Mouse (Mus musculus) intestine, embryonic 14.5 days (tissue): ENCODE data around the gene Tnnc2. TPM values are rescaled to one million over a fixed set of nuclear protein-coding genes. Genes with fewer than 3 reads are reported as not detected.
A peak's percentile ranks its signal among the peaks of the same experiment; 100 is the strongest.

Experiments used
- ATAC-seq: fragments of 200-750 bp; cut with Nextera tagmentation; replicated peaks from 2 replicates; pipeline ENCODE4 v1.8.0; 2017; ENCODE audit warnings: low read depth, moderate number of reproducible peaks, moderate TSS enrichment, moderate library complexity; ENCODE audit not compliant: low FRiP score, low TSS enrichment
- DNase-seq: peaks from one replicate; pipeline ENCODE4 v3.0.0-alpha.2; 2018; ENCODE audit warnings: low spot score
- H3K27ac ChIP-seq: fragments of 300-500 bp; sonication (generic); 2 replicates; pipeline ENCODE4 v1.5.1; 2014; ENCODE audit warnings: low read depth, mild to moderate bottlenecking, control low read depth
- H3K27me3 ChIP-seq: fragments of 300-500 bp; sonication (generic); replicated peaks from 2 replicates; pipeline ENCODE4 v1.6.1; 2014; ENCODE audit warnings: low read length, control low read depth; ENCODE audit not compliant: control insufficient read depth, insufficient read depth
- H3K36me3 ChIP-seq: fragments of 300-500 bp; sonication (generic); 2 replicates; pipeline ENCODE4 v1.6.1; 2014; ENCODE audit warnings: low read length, control low read depth; ENCODE audit not compliant: control insufficient read depth, insufficient read depth
- H3K4me1 ChIP-seq: fragments of 300-500 bp; sonication (generic); replicated peaks from 2 replicates; pipeline ENCODE4 v1.6.1; 2014; ENCODE audit warnings: low read length, control low read depth, mixed read lengths; ENCODE audit not compliant: control insufficient read depth, insufficient read depth
- H3K4me2 ChIP-seq: fragments of 300-500 bp; sonication (generic); 2 replicates; pipeline ENCODE4 v1.6.1; 2014; ENCODE audit warnings: low read length
- H3K4me3 ChIP-seq: fragments of 300-500 bp; sonication (generic); 2 replicates; pipeline ENCODE4 v1.5.1; 2014; ENCODE audit warnings: low read depth, low read length, control low read depth, mixed read lengths
- H3K9ac ChIP-seq: fragments of 300-500 bp; sonication (generic); 2 replicates; pipeline ENCODE4 v1.6.1; 2014; ENCODE audit warnings: mild to moderate bottlenecking, low read length
- H3K9me3 ChIP-seq: fragments of 300-500 bp; sonication (generic); 2 replicates; pipeline ENCODE4 v1.6.1; 2016; ENCODE audit warnings: low read length, control low read depth; ENCODE audit not compliant: control insufficient read depth
- WGBS: fragments of 180-500 bp; shearing (Covaris S2); extraction: QIAGEN DNeasy Blood & Tissue Kit; methylation state at CpG from one replicate; pipeline ENCODE4 v1.1.7; 2014; 5-methylcytosine and 5-hydroxymethylcytosine counted together
- polyA plus RNA-seq: library from polyadenylated mRNA; unstranded; fragments of >200 nt; fragmentation: Nextera tagmentation; extraction: Ambion mirVana; gene quantifications from 2 replicates; pipeline ENCODE4 v1.2.1, GENCODE M21; 2014

The Tnnc2 gene
- 0.69 and 1.3 TPM in 2 replicates for polyA plus RNA-seq

DNA sequence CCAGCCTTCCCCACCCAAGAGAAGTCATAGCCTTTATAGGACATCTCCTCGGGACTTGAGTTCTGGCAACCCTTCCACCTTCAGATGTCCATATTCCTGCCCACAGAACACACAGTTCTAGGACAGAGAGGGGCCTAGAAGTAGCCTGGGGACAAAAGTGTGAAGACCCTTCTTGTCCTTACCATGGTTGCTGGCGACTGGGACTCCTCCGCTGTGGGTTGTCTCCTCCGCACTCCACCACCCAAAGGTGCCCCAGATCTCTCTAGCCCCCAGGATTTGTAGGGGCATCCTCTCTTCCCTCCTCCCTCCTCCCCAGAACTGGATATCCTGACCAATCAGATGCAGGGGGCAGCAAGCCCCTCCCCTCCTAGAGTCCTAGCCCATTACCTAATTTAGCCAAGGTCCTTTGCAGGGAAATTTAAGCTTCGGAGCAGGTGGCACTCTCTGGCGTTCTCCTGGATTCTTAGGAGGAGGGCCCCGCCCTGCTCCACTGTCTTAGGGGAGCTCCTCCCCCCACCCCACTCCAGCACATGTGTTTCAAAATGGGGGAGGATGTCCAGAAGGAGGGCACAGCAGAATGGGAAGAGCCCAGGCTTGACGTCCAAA, at the start of gene Tnnc2:
Gene Tnnc2 (minus strand): TSS at position 487 of the 606 bp plus-strand sequence.
- H3K4me1 ChIP-seq = peaks cover 2% of the 10 kb centered on the region
- H3K4me3 ChIP-seq = no peak within 1 kb of the TSS
- no peak for DNase-seq
- no peak for ATAC-seq
- no peaks in the 10 kb centered on the region for H3K9me3 ChIP-seq
- H3K9ac ChIP-seq = no peak within 1 kb of the TSS
- no peak within 1 kb of the TSS for H3K27ac ChIP-seq
- H3K36me3 ChIP-seq = no peaks in the 10 kb centered on the region
- no peaks in the 10 kb centered on the region for H3K27me3 ChIP-seq
- WGBS = 66% methylated on average over 8 of the region's 8 CpGs
- H3K4me2 ChIP-seq = no peak within 1 kb of the TSS

DNA sequence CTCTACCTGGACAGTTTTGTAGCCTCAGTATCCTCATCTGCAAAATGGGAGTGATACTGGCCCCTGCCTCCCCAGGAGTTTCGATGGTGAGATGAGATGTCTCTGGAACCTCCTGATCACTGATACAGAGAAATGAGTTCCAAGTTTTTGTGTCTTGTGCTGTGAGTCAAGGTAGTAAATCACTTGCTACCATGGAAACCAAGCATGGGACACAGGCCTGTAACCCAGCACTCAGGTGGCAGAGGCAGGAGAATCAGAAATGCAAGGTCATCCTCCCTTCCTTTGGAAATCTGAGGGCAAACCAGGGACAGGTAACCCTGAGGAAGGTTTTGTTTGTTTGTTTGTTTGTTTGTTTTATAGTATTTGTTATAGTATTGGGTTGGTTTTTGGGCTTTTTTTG, 49.3 kb upstream of the Tnnc2 start:
- Histone ChIP-seq H3K9ac (no peak overlapping the region), H3K36me3 (peaks cover 38% of the 10 kb centered on the region), H3K4me1 (peaks cover 1% of the 10 kb centered on the region), H3K27ac (no peak overlapping the region), H3K4me2 (no peak overlapping the region), H3K27me3 (no peaks in the 10 kb centered on the region), H3K9me3 (no peaks in the 10 kb centered on the region), H3K4me3 (no peak overlapping the region)
- DNase-seq (no peak), ATAC-seq (no peak)
- WGBS = 97% methylated on average over 1 of the region's 1 CpGs

- ATAC-seq (no peak), DNase-seq (no peak)
- H3K9ac ChIP-seq = no peak within 1 kb of the TSS
- peaks cover 38% of the 10 kb centered on the region for H3K36me3 ChIP-seq
- no peaks in the 10 kb centered on the region for H3K9me3 ChIP-seq
- no peak within 1 kb of the TSS for H3K4me2 ChIP-seq
- H3K27ac ChIP-seq = no peak within 1 kb of the TSS
- 87% methylated on average over 6 of the region's 6 CpGs for WGBS
- no peaks in the 10 kb centered on the region for H3K27me3 ChIP-seq
- peaks cover 6% of the 10 kb centered on the region; the same call in 1 of the 2 replicates for H3K4me1 ChIP-seq
- H3K4me3 ChIP-seq = no peak within 1 kb of the TSS
These were observed 48.7 kb upstream of the Tnnc2 start, which contains the start of gene Spata25 for GRCm38 (mm10) chr2:164828437-164828836. Gene Spata25 (minus strand): TSS chr2:164828537.

- H3K36me3 ChIP-seq = peaks cover 38% of the 10 kb centered on the region
- ATAC-seq (no peak), DNase-seq (no peak)
- 89% methylated on average over 16 of the region's 16 CpGs for WGBS
- no peak overlapping the region for H3K4me2 ChIP-seq
- H3K9me3 ChIP-seq = no peaks in the 10 kb centered on the region
- H3K9ac ChIP-seq = no peak overlapping the region
- H3K4me1 ChIP-seq = peaks cover 9% of the 10 kb centered on the region
- no peaks in the 10 kb centered on the region for H3K27me3 ChIP-seq
- no peak overlapping the region for H3K27ac ChIP-seq
- H3K4me3 ChIP-seq = no peak overlapping the region
These were observed 47.5 kb upstream of the Tnnc2 start for GRCm38 (mm10) chr2:164827146-164827850.

GRCm38 (mm10) chr2:164825521-164825920, 45.8 kb upstream of the Tnnc2 start:
- no peak for ATAC-seq
- 92% methylated on average over 17 of the region's 17 CpGs for WGBS

DNA sequence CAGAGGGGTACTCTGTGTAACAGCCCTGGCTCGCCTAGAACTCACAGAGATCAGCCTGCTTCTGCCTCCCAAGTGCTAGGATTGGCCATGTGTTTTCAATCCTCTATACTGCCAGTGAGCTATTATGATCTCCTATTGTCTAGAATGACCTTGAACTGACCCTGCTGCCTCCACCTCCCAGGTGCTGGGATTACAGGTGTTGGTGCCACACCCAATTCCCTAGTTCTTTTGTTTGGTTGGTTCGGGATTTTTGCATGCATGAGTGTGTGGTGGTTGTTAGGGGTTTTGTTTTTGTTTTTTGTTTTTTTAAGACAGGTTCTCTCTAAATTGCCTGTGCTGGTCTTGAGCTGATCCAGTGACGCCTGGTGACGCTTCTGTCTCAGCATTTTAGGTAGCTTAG, 44.2 kb upstream of the Tnnc2 start:
- H3K4me1 ChIP-seq = peaks cover 10% of the 10 kb centered on the region
- 92% methylated on average over 4 of the region's 4 CpGs for WGBS
- H3K4me3 ChIP-seq = peak overlapping the region; percentile 91; the same call in 1 of the 2 replicates
- DNase-seq (no peak), ATAC-seq (no peak)
- H3K27ac ChIP-seq = no peak overlapping the region
- H3K9ac ChIP-seq = no peak overlapping the region
- H3K4me2 ChIP-seq = 0 out of 2 replicates have a peak overlapping the region, but pooled peaks have one; percentile 63
- no peaks in the 10 kb centered on the region for H3K27me3 ChIP-seq
- H3K9me3 ChIP-seq = no peaks in the 10 kb centered on the region
- peaks cover 54% of the 10 kb centered on the region for H3K36me3 ChIP-seq

More at GRCm38 (mm10) chr2:164825521-164825920, 45.8 kb upstream of the Tnnc2 start:
- H3K9ac ChIP-seq = no peak overlapping the region
- H3K27ac ChIP-seq = no peak overlapping the region
- peaks cover 10% of the 10 kb centered on the region for H3K4me1 ChIP-seq
- H3K27me3 ChIP-seq = no peaks in the 10 kb centered on the region
- no peak overlapping the region for H3K4me2 ChIP-seq
- no peaks in the 10 kb centered on the region for H3K9me3 ChIP-seq
- H3K4me3 ChIP-seq = no peak overlapping the region
- no peak for DNase-seq
- H3K36me3 ChIP-seq = peaks cover 48% of the 10 kb centered on the region

- DNase-seq = no peak
- 1% methylated on average over 10 of the region's 10 CpGs for WGBS
- ATAC-seq = peak; percentile 65
- Histone ChIP-seq H3K36me3 (peaks cover 52% of the 10 kb centered on the region), H3K4me2 (peak overlapping the region; percentile 63), H3K27me3 (no peaks in the 10 kb centered on the region), H3K9me3 (no peaks in the 10 kb centered on the region), H3K9ac (peak overlapping the region; percentile 67), H3K4me3 (peak overlapping the region; percentile 91), H3K27ac (peak overlapping the region; percentile 71), H3K4me1 (peaks cover 10% of the 10 kb centered on the region)
These were observed 43.4 kb upstream of the Tnnc2 start for GRCm38 (mm10) chr2:164823181-164823585.

DNA sequence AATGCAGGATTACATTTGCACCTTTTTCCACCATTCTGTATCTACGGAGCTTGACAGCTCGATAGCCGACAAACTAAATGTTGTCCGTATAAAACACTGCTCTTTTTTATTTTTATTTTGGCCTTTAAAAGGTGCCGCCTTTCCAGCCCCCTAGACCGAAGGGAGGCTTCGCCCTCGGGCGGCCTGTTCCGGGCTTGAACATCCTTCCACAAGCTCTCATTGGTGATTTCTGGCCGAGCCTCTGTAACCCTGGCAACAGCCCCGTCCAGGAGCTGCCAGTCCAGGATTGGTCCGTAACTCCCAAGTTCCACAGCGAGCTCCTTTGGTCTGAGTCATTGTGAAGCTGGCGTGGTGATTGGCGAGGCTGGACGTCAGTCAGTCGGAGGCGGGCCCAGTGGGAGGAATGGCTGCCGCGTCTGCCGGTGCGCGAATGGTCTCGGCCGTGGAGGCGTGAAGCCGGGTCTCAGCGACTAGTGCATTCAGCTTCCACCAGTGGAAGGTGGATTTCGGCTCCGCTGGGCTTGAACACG, 42.9 kb upstream of the Tnnc2 start, which contains the start of gene Zswim1:
Gene Zswim1 (plus strand): TSS at position 51 of the 530 bp plus-strand sequence.
- no peaks in the 10 kb centered on the region for H3K9me3 ChIP-seq
- H3K36me3 ChIP-seq = peaks cover 47% of the 10 kb centered on the region
- H3K27me3 ChIP-seq = no peaks in the 10 kb centered on the region
- peak; percentile 100 for DNase-seq
- WGBS = under 1% methylated on average over 32 of the region's 32 CpGs
- ATAC-seq = peak; percentile 99
- H3K9ac ChIP-seq = peak within 1 kb of the TSS; percentile 67
- H3K4me2 ChIP-seq = peak within 1 kb of the TSS; percentile 63
- H3K4me1 ChIP-seq = peaks cover 13% of the 10 kb centered on the region
- peak within 1 kb of the TSS; percentile 71 for H3K27ac ChIP-seq
- H3K4me3 ChIP-seq = peak within 1 kb of the TSS; percentile 91
